Mouse (Mus musculus) activated CD4-positive, CD25-positive, alpha-beta regulatory T cell, adult 4 months (primary cell): Measurements from ENCODE around the gene Gm2916. TPM values are rescaled to one million over a fixed set of nuclear protein-coding genes. Genes with fewer than 3 reads are reported as not detected.
"Not testable (repeated sequence)": the region's sequence is repeated elsewhere in the genome, so short reads cannot be mapped to it uniquely, and the experiment has no call there.

Experiments
- ATAC-seq: one replicate; pipeline ENCODE4 v1.8.0; 2017
- polyA plus RNA-seq, 2 experiments: library from polyadenylated mRNA; unstranded; fragments of 100-300 nt; shearing (Covaris generic); gene quantifications; one replicate each; pipeline ENCODE4 v1.2.1; 2017

The Gm2916 gene
- polyA plus RNA-seq = under 1 TPM in 1 of 2 experiments, not detected in 1; 0.33 TPM

DNA sequence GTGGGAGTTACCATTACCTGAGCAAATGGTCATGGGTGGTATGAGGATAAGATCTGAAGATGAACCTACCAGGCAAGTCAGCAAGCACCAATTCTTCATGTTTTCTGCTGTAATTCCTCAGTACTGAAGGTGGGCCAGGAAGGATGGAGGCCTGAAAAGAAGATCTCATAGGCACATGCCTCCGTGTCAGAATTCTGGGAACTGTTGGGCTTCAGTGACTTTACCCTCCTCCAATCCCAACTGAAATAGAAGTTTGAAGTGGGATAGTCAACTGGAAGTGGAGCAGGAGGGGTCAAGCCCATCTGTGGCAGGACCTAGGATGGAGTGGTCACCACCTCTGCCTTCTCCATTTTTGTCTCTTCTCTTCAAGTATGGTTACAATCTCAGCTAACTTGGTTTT lies at the start of gene Gm2916:
Gene Gm2916 (plus strand): TSS at position 301 of the 400 bp plus-strand sequence.
- ATAC-seq = not testable (repeated sequence)

DNA sequence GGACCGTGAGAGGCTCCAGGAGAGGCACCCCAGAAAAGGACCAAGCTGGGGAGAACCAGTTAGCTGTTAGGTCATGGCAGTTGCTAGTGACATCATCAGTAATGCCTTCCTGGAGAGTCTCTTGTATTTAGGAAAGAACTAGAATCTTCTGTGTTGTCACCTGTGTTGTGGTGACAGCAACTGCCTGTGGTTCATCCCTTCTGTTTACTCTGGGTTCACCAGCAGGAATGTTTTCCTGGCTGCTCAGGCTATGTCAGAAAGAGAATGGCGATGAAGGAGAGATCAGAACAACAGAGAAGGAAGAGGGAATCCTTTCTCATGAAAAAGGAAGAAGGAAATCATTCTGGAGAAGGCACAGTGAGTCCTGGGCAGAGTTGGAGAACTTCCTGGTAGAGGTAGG lies 38.0 kb upstream of the Gm2916 start, which contains the start of gene Gm3033:
Gene Gm3033 (plus strand): TSS at position 301 of the 400 bp plus-strand sequence.
- not testable (repeated sequence) for ATAC-seq

DNA sequence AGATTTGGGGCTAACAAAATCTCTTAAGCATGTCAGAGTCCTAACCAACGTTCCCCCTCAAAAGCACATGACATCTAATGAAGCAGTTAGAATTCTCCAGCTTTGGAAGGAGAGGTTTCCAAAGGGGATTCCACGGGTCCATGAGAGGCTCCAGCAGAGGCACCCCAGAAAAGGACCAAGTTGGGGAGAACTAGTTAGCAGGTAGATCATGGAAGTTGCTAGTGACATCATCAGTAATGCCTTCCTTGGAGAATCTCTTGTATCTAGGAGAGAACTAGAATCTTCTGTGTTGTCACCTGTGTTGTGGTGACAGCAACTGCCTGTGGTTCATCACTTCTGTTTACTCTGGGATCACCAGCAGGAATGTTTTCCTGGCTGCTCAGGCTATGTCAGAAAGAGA lies 47.5 kb downstream of the Gm2916 start, which contains the start of gene Gm3029:
Gene Gm3029 (plus strand): TSS at position 301 of the 400 bp plus-strand sequence.
- ATAC-seq = not testable (repeated sequence)

DNA sequence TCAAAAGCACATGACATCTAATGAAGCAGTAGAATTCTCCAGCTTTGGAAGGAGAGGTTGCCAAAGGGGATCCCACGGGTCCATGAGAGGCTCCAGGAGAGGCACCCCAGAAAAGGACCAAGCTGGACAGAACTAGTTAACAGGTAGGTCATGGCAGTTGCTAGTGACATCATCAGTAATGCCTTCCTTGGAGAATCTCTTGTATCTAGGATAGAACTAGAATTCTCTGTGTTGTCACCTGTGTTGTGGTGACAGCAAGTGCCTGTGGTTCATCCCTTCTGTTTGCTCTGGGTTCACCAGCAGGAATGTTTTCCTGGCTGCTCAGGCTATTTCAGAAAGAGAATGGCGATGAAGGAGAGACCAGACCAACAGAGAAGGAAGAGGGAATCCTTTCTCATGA lies 79.3 kb downstream of the Gm2916 start, which contains the start of gene Gm3095:
Gene Gm3095 (plus strand): TSS at position 301 of the 400 bp plus-strand sequence.
- ATAC-seq = not testable (repeated sequence)

Other genes with a start within 250 kb of the Gm2916 start
- not detected for gene Gm3012, start 249.7 kb upstream of the Gm2916 start, polyA plus RNA-seq
- 1 to 10 TPM; 6.3 to 6.4 TPM for gene Gm3020, start 232.1 kb upstream of the Gm2916 start, polyA plus RNA-seq
- gene Gm3043, start 195.4 kb upstream of the Gm2916 start, polyA plus RNA-seq = not detected
- 1 to 10 TPM in 1 of 2 experiments, not detected in 1; 1.2 TPM for gene Gm3002, start 74.1 kb upstream of the Gm2916 start, polyA plus RNA-seq
- not detected for gene Gm3033, start 37.9 kb upstream of the Gm2916 start, polyA plus RNA-seq
- not detected for gene Gm3029, start 47.6 kb downstream of the Gm2916 start, polyA plus RNA-seq
- gene Gm3095, start 79.4 kb downstream of the Gm2916 start, polyA plus RNA-seq = under 1 TPM; 0.29 to 0.97 TPM
- not detected for gene Gm3099, start 114.2 kb downstream of the Gm2916 start, polyA plus RNA-seq
- 1 to 10 TPM in 1 of 2 experiments, under 1 TPM in 1; 0.65 to 2.6 TPM for gene Gm5796, start 139.8 kb downstream of the Gm2916 start, polyA plus RNA-seq
- gene Gm3115, start 199.9 kb downstream of the Gm2916 start, polyA plus RNA-seq = under 1 TPM; 0.29 to 0.41 TPM
- 1 to 10 TPM in 1 of 2 experiments, under 1 TPM in 1; 0.79 to 2.1 TPM for gene Gm8108, start 226.4 kb downstream of the Gm2916 start, polyA plus RNA-seq